Mouse (Mus musculus) kidney, embryonic 14.5 days (tissue): ENCODE data around the gene 4930452B06Rik. TPM values are rescaled to one million over a fixed set of nuclear protein-coding genes. Genes with fewer than 3 reads are reported as not detected.
A peak's percentile ranks its signal among the peaks of the same experiment; 100 is the strongest.

Experiments used
- ATAC-seq: fragments of 200-750 bp; cut with Nextera tagmentation; 2 replicates; pipeline ENCODE4 v1.8.0; 2017; ENCODE audit warnings: moderate number of reproducible peaks, mild to moderate bottlenecking, moderate TSS enrichment, moderate library complexity; ENCODE audit not compliant: low FRiP score, low TSS enrichment
- H3K27ac ChIP-seq: fragments of 300-500 bp; sonication (generic); 2 replicates; pipeline ENCODE4 v1.5.1; 2014; ENCODE audit warnings: low read depth, mild to moderate bottlenecking, low read length, moderate library complexity, mixed read lengths
- H3K27me3 ChIP-seq: fragments of 300-500 bp; sonication (generic); 2 replicates; pipeline ENCODE4 v1.6.1; 2014; ENCODE audit warnings: mild to moderate bottlenecking, low read length; ENCODE audit not compliant: control insufficient read depth, insufficient read depth
- H3K36me3 ChIP-seq: fragments of 300-500 bp; sonication (generic); 2 replicates; pipeline ENCODE4 v1.6.1; 2014; ENCODE audit warnings: low read length, mixed read lengths; ENCODE audit not compliant: control insufficient read depth, insufficient read depth
- H3K4me1 ChIP-seq: fragments of 300-500 bp; sonication (generic); 2 replicates; pipeline ENCODE4 v1.6.1; 2014; ENCODE audit warnings: low read length, mixed read lengths; ENCODE audit not compliant: control insufficient read depth, insufficient read depth
- H3K4me2 ChIP-seq: fragments of 300-500 bp; sonication (generic); replicated peaks from 2 replicates; pipeline ENCODE4 v1.6.1; 2014; ENCODE audit warnings: low read depth, mild to moderate bottlenecking, low read length
- H3K4me3 ChIP-seq: fragments of 300-500 bp; sonication (generic); 2 replicates; pipeline ENCODE4 v1.5.1; 2014; ENCODE audit warnings: mild to moderate bottlenecking, low read length
- H3K9ac ChIP-seq: fragments of 300-500 bp; sonication (generic); 2 replicates; pipeline ENCODE4 v1.6.1; 2014; ENCODE audit warnings: low read depth, mild to moderate bottlenecking, low read length, moderate library complexity
- H3K9me3 ChIP-seq: fragments of 300-500 bp; sonication (generic); 2 replicates; pipeline ENCODE4 v1.6.1; 2016; ENCODE audit warnings: low read length; ENCODE audit not compliant: control insufficient read depth
- WGBS: fragments of 180-500 bp; shearing (Covaris S2); extraction: QIAGEN DNeasy Blood & Tissue Kit; methylation state at CpG from one replicate; pipeline ENCODE4 v1.1.7; 2014; 5-methylcytosine and 5-hydroxymethylcytosine counted together
- polyA plus RNA-seq: library from polyadenylated mRNA; unstranded; fragments of >200 nt; fragmentation: Nextera tagmentation; extraction: Ambion mirVana; gene quantifications from 2 replicates; pipeline ENCODE4 v1.2.1, GENCODE M21; 2014

4930452B06Rik gene
- polyA plus RNA-seq, 1 experiment from 2014 or later = 11.8 TPM

DNA sequence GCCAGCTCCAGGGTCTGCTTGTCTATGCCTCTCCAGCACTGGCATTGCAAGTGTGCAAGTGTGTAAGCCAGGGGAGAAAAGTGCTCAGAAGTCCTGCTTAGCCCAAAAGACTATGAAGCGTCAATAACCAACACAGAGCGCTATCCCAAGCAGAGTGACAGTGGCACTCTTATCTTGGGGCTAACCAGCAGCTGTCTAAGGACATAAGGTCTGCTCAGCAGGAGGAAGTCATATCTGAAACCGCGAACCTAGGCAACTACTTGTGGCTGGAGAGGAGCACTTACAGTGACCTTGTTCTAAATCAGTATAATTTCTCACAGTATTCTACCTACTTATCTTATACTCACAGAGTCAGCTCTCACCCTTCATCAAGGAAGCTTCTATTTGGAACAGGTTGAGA lies 214.9 kb downstream of the 4930452B06Rik start:
- H3K36me3 ChIP-seq = no peaks in the 10 kb centered on the region
- no peaks in the 10 kb centered on the region for H3K27me3 ChIP-seq
- no peak overlapping the region for H3K9ac ChIP-seq
- H3K4me3 ChIP-seq = no peak overlapping the region
- H3K4me1 ChIP-seq = no peaks in the 10 kb centered on the region
- H3K27ac ChIP-seq = no peak overlapping the region
- no peak for ATAC-seq
- no peak overlapping the region for H3K4me2 ChIP-seq
- no peaks in the 10 kb centered on the region for H3K9me3 ChIP-seq
- WGBS = 86% methylated on average over 4 of the region's 4 CpGs

DNA sequence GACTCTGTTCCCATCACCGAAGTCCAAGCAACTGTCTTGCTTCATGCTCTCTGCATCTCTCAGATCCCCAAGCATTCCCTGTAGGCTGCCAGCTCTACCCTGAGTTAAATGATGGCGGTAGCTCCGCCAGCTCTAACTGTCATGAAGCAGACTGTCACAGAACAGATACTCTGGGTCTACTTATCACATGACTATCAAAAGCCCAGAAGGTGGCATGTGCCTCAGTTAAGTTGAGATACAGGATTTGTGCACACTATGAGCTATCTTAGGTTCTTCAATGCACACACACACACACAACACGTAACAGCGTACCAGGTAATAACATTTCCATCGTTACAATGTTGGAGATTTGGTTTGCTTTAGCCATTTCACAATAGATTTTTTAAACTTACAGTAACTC lies 215.7 kb downstream of the 4930452B06Rik start:
- 95% methylated on average over 6 of the region's 6 CpGs for WGBS
- H3K27ac ChIP-seq = no peak overlapping the region
- H3K4me1 ChIP-seq = no peaks in the 10 kb centered on the region
- H3K27me3 ChIP-seq = no peaks in the 10 kb centered on the region
- H3K9me3 ChIP-seq = no peaks in the 10 kb centered on the region
- H3K36me3 ChIP-seq = no peaks in the 10 kb centered on the region
- ATAC-seq = no peak
- no peak overlapping the region for H3K4me2 ChIP-seq
- H3K9ac ChIP-seq = no peak overlapping the region
- no peak overlapping the region for H3K4me3 ChIP-seq

DNA sequence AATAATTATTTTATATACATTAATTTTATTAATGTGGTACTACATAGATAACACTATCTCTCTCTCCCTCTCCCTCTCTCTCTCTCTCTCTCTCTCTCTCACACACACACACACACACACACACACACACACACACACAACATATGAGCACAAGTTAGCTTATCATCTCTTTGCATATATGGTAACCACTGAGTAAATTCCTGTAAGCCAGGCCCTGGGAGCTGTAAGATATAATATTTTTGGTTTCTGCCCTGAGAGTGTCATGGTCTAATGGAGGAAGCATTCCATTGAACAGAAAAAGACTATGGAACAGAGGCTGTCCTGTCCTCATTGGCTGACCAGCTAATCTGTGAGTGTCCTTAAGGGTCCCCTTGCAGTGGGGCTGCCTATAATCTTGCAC lies 216.7 kb downstream of the 4930452B06Rik start:
- Histone ChIP-seq H3K27me3 (no peaks in the 10 kb centered on the region), H3K4me2 (no peak overlapping the region), H3K4me1 (no peaks in the 10 kb centered on the region), H3K4me3 (no peak overlapping the region), H3K27ac (no peak overlapping the region), H3K36me3 (no peaks in the 10 kb centered on the region), H3K9me3 (no peaks in the 10 kb centered on the region), H3K9ac (no peak overlapping the region)
- no peak for ATAC-seq

DNA sequence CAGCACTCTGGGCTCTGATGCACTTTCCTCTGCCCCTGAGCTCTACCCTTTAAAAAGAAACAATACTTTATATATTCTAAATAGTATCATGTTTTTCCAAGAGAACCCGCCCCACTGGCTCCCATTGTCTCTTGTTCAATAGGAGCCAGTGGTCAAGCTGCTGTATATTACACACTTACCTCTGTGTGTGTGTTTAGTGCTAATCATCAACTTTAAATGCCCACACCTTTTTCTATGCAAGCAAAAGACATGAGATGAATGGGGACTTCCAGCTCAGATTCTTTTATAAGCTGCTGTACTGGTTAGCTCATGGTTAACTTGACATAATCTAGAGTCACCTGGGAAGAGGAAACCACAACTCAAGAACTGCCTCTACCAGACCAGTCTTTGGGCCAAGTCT lies 218.7 kb downstream of the 4930452B06Rik start:
- no peak overlapping the region for H3K27ac ChIP-seq
- no peaks in the 10 kb centered on the region for H3K27me3 ChIP-seq
- H3K4me3 ChIP-seq = no peak overlapping the region
- 100% methylated on average over 1 of the region's 1 CpGs for WGBS
- H3K4me2 ChIP-seq = no peak overlapping the region
- H3K9ac ChIP-seq = no peak overlapping the region
- ATAC-seq = no peak
- H3K9me3 ChIP-seq = no peaks in the 10 kb centered on the region
- H3K36me3 ChIP-seq = no peaks in the 10 kb centered on the region
- H3K4me1 ChIP-seq = no peaks in the 10 kb centered on the region

DNA sequence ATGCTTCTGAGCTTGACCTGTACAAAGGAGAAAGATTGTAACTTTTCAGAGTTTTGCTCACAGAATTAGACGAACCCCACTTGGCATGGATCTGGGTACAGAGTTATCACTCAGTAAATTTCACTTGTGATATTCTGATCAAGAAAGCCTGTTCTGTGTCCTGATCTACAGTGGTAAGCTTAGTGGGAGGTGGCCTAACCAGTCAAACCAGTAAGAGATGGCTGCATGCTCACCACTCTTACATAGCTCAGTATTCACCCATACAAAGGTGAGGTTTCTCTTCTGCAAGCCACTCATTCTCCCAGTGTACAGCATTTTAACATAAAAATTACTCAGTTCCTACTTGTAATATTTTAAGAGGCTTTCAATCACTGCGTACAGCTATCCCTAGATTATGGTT lies 221.7 kb downstream of the 4930452B06Rik start:
- no peak for ATAC-seq
- WGBS = 91% methylated on average over 2 of the region's 2 CpGs
- Histone ChIP-seq H3K4me1 (0 out of 2 replicates have a peak, but pooled peaks cover 6% of the 10 kb centered on the region), H3K27ac (no peak overlapping the region), H3K27me3 (no peaks in the 10 kb centered on the region), H3K4me2 (no peak overlapping the region), H3K9ac (no peak overlapping the region), H3K4me3 (no peak overlapping the region), H3K36me3 (no peaks in the 10 kb centered on the region), H3K9me3 (no peaks in the 10 kb centered on the region)

DNA sequence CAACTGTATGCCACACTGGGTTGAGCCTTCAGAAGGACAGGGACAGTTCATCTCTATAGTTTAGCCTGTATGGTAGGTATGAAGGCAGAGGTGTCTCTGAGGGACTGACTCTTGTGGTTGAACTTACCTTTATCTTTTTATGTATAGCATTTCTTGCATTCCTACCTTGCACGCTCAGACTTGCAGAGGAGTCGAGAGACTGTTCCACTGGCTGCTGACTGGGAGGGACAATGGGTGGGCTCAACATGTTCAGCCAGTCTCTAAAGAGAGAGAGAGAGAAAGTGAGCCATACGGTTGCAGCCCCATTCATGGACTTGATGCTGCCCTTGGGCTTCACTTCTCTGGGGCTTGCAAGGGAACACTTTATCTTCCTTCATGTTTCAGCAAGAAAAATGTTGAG lies 223.3 kb downstream of the 4930452B06Rik start:
- ATAC-seq = no peak
- Histone ChIP-seq H3K4me1 (0 out of 2 replicates have a peak, but pooled peaks cover 6% of the 10 kb centered on the region), H3K4me3 (no peak overlapping the region), H3K27ac (no peak overlapping the region), H3K9me3 (no peaks in the 10 kb centered on the region), H3K4me2 (no peak overlapping the region), H3K36me3 (no peaks in the 10 kb centered on the region), H3K9ac (no peak overlapping the region), H3K27me3 (no peaks in the 10 kb centered on the region)
- 74% methylated on average over 3 of the region's 3 CpGs for WGBS

DNA sequence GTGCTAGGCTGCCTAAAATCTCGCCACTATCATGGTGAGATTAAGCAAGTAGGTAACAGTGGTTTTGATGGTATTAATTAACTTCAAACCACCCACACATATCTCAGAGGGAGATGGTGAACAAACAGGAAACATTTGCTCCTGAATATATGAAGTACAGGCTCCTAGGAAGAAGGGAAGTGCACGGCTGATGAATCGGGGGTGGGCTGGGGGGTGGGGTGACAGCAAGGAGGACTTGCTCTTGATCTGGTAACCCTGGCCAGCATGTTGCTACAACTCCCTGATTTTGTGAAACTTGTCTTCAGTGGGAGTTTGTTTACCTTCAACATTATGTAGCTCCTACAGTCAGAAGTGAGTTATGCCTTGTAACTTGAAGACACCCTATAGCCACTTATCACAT lies 224.4 kb downstream of the 4930452B06Rik start:
- H3K4me1 ChIP-seq = 0 out of 2 replicates have a peak, but pooled peaks cover 6% of the 10 kb centered on the region
- no peaks in the 10 kb centered on the region for H3K27me3 ChIP-seq
- no peak overlapping the region for H3K4me2 ChIP-seq
- ATAC-seq = peak; percentile 57; the same call in 1 of the 2 replicates
- H3K9ac ChIP-seq = no peak overlapping the region
- H3K36me3 ChIP-seq = no peaks in the 10 kb centered on the region
- H3K9me3 ChIP-seq = no peaks in the 10 kb centered on the region
- no peak overlapping the region for H3K27ac ChIP-seq
- H3K4me3 ChIP-seq = no peak overlapping the region
- 24% methylated on average over 3 of the region's 3 CpGs for WGBS

DNA sequence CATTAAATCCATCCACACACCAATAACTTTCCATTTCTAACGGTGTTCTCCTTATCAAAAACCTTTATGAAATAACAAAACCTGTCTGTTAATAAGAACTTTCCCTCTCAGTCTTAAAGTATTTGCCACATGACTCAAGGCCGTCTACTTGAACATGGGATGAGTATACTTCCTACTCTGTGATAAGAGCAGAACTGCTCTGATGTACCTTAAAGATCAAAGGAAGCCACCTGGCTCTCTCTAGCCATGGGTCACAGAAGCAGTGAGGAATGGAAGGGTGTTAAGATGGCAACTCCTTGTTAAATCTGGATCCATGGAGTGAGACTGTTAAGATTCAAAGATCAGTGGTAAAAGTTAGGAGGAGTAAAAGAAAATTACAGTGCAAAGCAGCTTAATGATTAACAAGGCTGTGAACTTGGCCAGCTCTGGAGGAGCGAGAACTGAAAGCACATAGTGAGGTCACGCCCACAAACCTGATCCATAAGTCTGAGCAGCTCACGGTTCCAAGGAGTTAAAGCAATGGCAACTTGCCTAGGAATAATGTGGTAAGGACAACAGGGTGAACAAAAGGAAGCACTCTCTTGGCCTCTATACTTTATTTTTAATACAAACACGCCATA lies 235.3 kb downstream of the 4930452B06Rik start:
- H3K4me3 ChIP-seq = no peak overlapping the region
- H3K9me3 ChIP-seq = no peaks in the 10 kb centered on the region
- H3K27me3 ChIP-seq = no peaks in the 10 kb centered on the region
- no peaks in the 10 kb centered on the region for H3K4me1 ChIP-seq
- H3K9ac ChIP-seq = no peak overlapping the region
- H3K27ac ChIP-seq = peak overlapping the region; percentile 14; the same call in 1 of the 2 replicates
- peak; percentile 79 for ATAC-seq
- H3K36me3 ChIP-seq = no peaks in the 10 kb centered on the region
- WGBS = 64% methylated on average over 6 of the region's 6 CpGs
- no peak overlapping the region for H3K4me2 ChIP-seq

DNA sequence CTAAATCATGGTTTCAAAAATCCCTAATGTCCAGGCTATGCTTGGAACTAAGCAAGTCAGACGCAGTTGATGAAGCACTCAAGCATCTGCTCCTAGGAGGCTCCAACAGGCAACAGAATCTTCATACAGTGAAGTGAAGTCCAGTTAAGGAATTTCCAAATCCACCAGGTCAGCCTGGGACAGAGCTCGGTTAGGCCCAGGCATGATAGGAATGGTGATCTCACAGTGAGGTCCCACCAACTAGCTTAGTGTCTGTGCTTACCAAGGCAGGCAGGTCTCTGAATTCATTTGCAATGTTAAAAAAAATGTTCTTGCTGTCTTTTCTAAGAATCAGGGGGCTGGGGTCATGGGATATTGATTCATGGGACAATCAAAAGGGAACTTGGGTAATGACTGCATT lies 236.3 kb downstream of the 4930452B06Rik start:
- WGBS = 86% methylated on average over 2 of the region's 2 CpGs
- no peak for ATAC-seq
- H3K27me3 ChIP-seq = no peaks in the 10 kb centered on the region

More for the DNA sequence above, 236.3 kb downstream of the 4930452B06Rik start:
- Histone ChIP-seq H3K4me1 (no peaks in the 10 kb centered on the region), H3K4me2 (no peak overlapping the region), H3K36me3 (no peaks in the 10 kb centered on the region), H3K9me3 (no peaks in the 10 kb centered on the region), H3K4me3 (no peak overlapping the region), H3K9ac (no peak overlapping the region), H3K27ac (no peak overlapping the region)
